Mouse (Mus musculus): Measurements from ENCODE around the gene Ap5z1.

The Ap5z1 gene

GRCm38 (mm10) chr5:142439911-142440432 is 23.8 kb upstream of the Ap5z1 start:
- peak; percentile 16 for DNase-seq (ENCODE audit: low read depth, low spot score)

GRCm38 (mm10) chr5:142440451-142441147 is 23.1 kb upstream of the Ap5z1 start:
- peak; percentile 89 for DNase-seq (ENCODE audit: low read depth, low spot score)

GRCm38 (mm10) chr5:142441332-142442044 is 22.3 kb upstream of the Ap5z1 start:
- DNase-seq (ENCODE audit: low read depth, low spot score): peak; percentile 20

- no peak for DNase-seq (ENCODE audit: low read depth, low spot score)
Observed at GRCm38 (mm10) chr5:142442045-142442440, 21.7 kb upstream of the Ap5z1 start.

GRCm38 (mm10) chr5:142443514-142443913 is 20.2 kb upstream of the Ap5z1 start:
- DNase-seq (ENCODE audit: low read depth, low spot score): no peak

GRCm38 (mm10) chr5:142443994-142444393 is 19.8 kb upstream of the Ap5z1 start:
- DNase-seq (ENCODE audit: low read depth, low spot score): no peak

GRCm38 (mm10) chr5:142444791-142445531 is 18.8 kb upstream of the Ap5z1 start:
- DNase-seq (ENCODE audit: low read depth, low spot score): no peak

- DNase-seq (ENCODE audit: low read depth, low spot score): no peak
Observed at GRCm38 (mm10) chr5:142445709-142446108, 18.0 kb upstream of the Ap5z1 start.

- DNase-seq (ENCODE audit: low read depth, low spot score): peak; percentile 94
Observed at GRCm38 (mm10) chr5:142448076-142448475, 15.7 kb upstream of the Ap5z1 start.

- no peak for DNase-seq (ENCODE audit: low read depth, low spot score)
Observed at GRCm38 (mm10) chr5:142448623-142449022, 15.1 kb upstream of the Ap5z1 start.

GRCm38 (mm10) chr5:142450846-142451245 is 12.9 kb upstream of the Ap5z1 start:
- DNase-seq (ENCODE audit: low read depth, low spot score): no peak

- DNase-seq (ENCODE audit: low read depth, low spot score): no peak
Observed at GRCm38 (mm10) chr5:142451759-142452158, 12.0 kb upstream of the Ap5z1 start.

- DNase-seq (ENCODE audit: low read depth, low spot score): no peak
Observed at GRCm38 (mm10) chr5:142453742-142454141, 10.0 kb upstream of the Ap5z1 start.

- no peak for DNase-seq (ENCODE audit: low read depth, low spot score)
Observed at GRCm38 (mm10) chr5:142456318-142456717, 7.4 kb upstream of the Ap5z1 start.

GRCm38 (mm10) chr5:142457345-142457744 is 6.4 kb upstream of the Ap5z1 start:
- no peak for DNase-seq (ENCODE audit: low read depth, low spot score)

GRCm38 (mm10) chr5:142458791-142459557 is 4.8 kb upstream of the Ap5z1 start:
- no peak for DNase-seq (ENCODE audit: low read depth, low spot score)

GRCm38 (mm10) chr5:142459834-142460233 is 3.9 kb upstream of the Ap5z1 start:
- DNase-seq (ENCODE audit: low read depth, low spot score): no peak

- DNase-seq (ENCODE audit: low read depth, low spot score): peak; percentile 78
Observed at GRCm38 (mm10) chr5:142461942-142462640, 1.7 kb upstream of the Ap5z1 start.

- no peak for DNase-seq (ENCODE audit: low read depth, low spot score)
Observed at GRCm38 (mm10) chr5:142462641-142462948, 1.1 kb upstream of the Ap5z1 start.

GRCm38 (mm10) chr5:142463011-142463410 is 733 bp upstream of the Ap5z1 start:
- DNase-seq (ENCODE audit: low read depth, low spot score): peak; percentile 26

GRCm38 (mm10) chr5:142468375-142468774 is 4.6 kb downstream of the Ap5z1 start:
- no peak for DNase-seq (ENCODE audit: low read depth, low spot score)
